Mouse (Mus musculus) MEL (cell line): ENCODE results near the gene Mgat5. TPM values are rescaled to one million over a fixed set of nuclear protein-coding genes. Genes with fewer than 3 reads are reported as not detected.

ENCODE experiments used
- DNase-seq: peaks from one replicate; pipeline ENCODE4 v3.0.0; 2011; ENCODE audit warnings: low read depth, low spot score
- H3K27ac ChIP-seq: 2 replicates; pipeline ENCODE4 v1.5.1; 2012; ENCODE audit warnings: low read depth, mild to moderate bottlenecking, control low read depth, low read length, moderate library complexity; ENCODE audit not compliant: control insufficient read depth
- H3K27me3 ChIP-seq, 2 experiments: fragments of 150-350 bp in 1 of 2; sonication (generic) in 1 of 2; 2 replicates each; pipeline ENCODE4 v1.6.1; 2012; ENCODE audit warnings: low read length in 2 of 2, mild to moderate bottlenecking in 2 of 2, improper control_type of control experiment in 1 of 2, moderate library complexity in 1 of 2; ENCODE audit not compliant: insufficient read depth in 2 of 2, control insufficient read depth in 1 of 2
- H3K36me3 ChIP-seq, 2 experiments: 2 replicates each; pipeline ENCODE4 v1.6.1; 2012 to 2014; ENCODE audit warnings: low read length in 2 of 2, improper control_type of control experiment in 1 of 2, inconsistent platforms in 1 of 2, mild to moderate bottlenecking in 1 of 2; ENCODE audit not compliant: insufficient read depth in 2 of 2, control insufficient read depth in 1 of 2
- H3K4me1 ChIP-seq, 2 experiments: fragments of 150-350 bp in 1 of 2; sonication (generic) in 1 of 2; 2 replicates each; pipeline ENCODE4 v1.6.1; 2012; ENCODE audit warnings: low read length in 2 of 2, improper control_type of control experiment in 1 of 2, mild to moderate bottlenecking in 1 of 2; ENCODE audit not compliant: insufficient read depth in 2 of 2, control insufficient read depth in 1 of 2
- H3K4me3 ChIP-seq, 2 experiments: fragments of 150-350 bp in 1 of 2; sonication (generic) in 1 of 2; 2 replicates each; pipeline ENCODE4 v1.5.1; 2012; ENCODE audit warnings: low read depth in 2 of 2, low read length in 2 of 2, mild to moderate bottlenecking in 2 of 2, moderate library complexity in 2 of 2, control low read depth in 1 of 2, improper control_type of control experiment in 1 of 2; ENCODE audit not compliant: control insufficient read depth in 1 of 2, insufficient read depth in 1 of 2
- H3K79me2 ChIP-seq: 2 replicates; pipeline ENCODE4 v1.6.1; 2012; ENCODE audit warnings: mild to moderate bottlenecking, low read length, moderate library complexity; ENCODE audit not compliant: control insufficient read depth, poor library complexity, insufficient read depth
- H3K9ac ChIP-seq: 2 replicates; pipeline ENCODE4 v1.6.1; 2012; ENCODE audit warnings: low read depth, mild to moderate bottlenecking, control low read depth, low read length, moderate library complexity; ENCODE audit not compliant: control insufficient read depth, poor library complexity, severe bottlenecking
- H3K9me3 ChIP-seq: fragments of 150-350 bp; sonication (generic); replicated peaks from 2 replicates; pipeline ENCODE4 v1.6.1; 2012; ENCODE audit warnings: mild to moderate bottlenecking, low read length, improper control_type of control experiment, moderate library complexity; ENCODE audit not compliant: insufficient read depth
- BHLHE40 ChIP-seq: IDR thresholded peaks from 2 replicates; pipeline ENCODE4 v1.6.1; 2012; ENCODE audit warnings: low read depth, mild to moderate bottlenecking, inconsistent platforms, low read length, improper control_type of control experiment, borderline replicate concordance
- CTCF ChIP-seq, 3 experiments: IDR thresholded peaks in 2 of 3; conservative IDR thresholded peaks in 1 of 3; 2 replicates each; pipeline ENCODE4 v1.5.1; 2011 to 2012; ENCODE audit warnings: low read length in 3 of 3, low read depth in 2 of 3, mild to moderate bottlenecking in 2 of 3, improper control_type of control experiment in 1 of 3, inconsistent platforms in 1 of 3, mixed read lengths in 1 of 3, moderate library complexity in 1 of 3; ENCODE audit not compliant: control insufficient read depth in 1 of 3, insufficient read depth in 1 of 3, poor library complexity in 1 of 3, severe bottlenecking in 1 of 3
- ELF1 ChIP-seq: IDR thresholded peaks from 2 replicates; pipeline ENCODE4 v1.6.1; 2014; ENCODE audit warnings: low read depth, mild to moderate bottlenecking, inconsistent platforms, low read length, improper control_type of control experiment, moderate library complexity
- EP300 ChIP-seq, 2 experiments: IDR thresholded peaks; 2 replicates each; pipeline ENCODE4 v1.6.1; 2011; ENCODE audit warnings: improper control_type of control experiment in 2 of 2, low read length in 2 of 2, low read depth in 1 of 2, mild to moderate bottlenecking in 1 of 2
- ETS1 ChIP-seq: IDR thresholded peaks from 2 replicates; pipeline ENCODE4 v1.6.1; 2012; ENCODE audit warnings: low read depth, mild to moderate bottlenecking, inconsistent platforms, low read length, improper control_type of control experiment, moderate library complexity
- JUND ChIP-seq: IDR thresholded peaks from 2 replicates; pipeline ENCODE4 v1.6.1; 2011; ENCODE audit warnings: low read depth, mild to moderate bottlenecking, improper control_type of control experiment, low read length
- MAZ ChIP-seq: IDR thresholded peaks from 2 replicates; pipeline ENCODE4 v1.6.1; 2012; ENCODE audit warnings: low read depth, mild to moderate bottlenecking, inconsistent platforms, low read length, improper control_type of control experiment
- MEF2A ChIP-seq: IDR thresholded peaks from 2 replicates; pipeline ENCODE4 v1.6.1; 2014; ENCODE audit warnings: low read depth, mild to moderate bottlenecking, inconsistent platforms, low read length, improper control_type of control experiment; ENCODE audit not compliant: poor library complexity, insufficient replicate concordance, severe bottlenecking; ENCODE audit errors: extremely low read depth
- MXI1 ChIP-seq: IDR thresholded peaks from 2 replicates; pipeline ENCODE4 v1.6.1; 2011; ENCODE audit warnings: mild to moderate bottlenecking, low read depth, low read length, improper control_type of control experiment
- MYB ChIP-seq: IDR thresholded peaks from 2 replicates; pipeline ENCODE4 v1.6.1; 2011; ENCODE audit warnings: mild to moderate bottlenecking, low read depth, low read length, improper control_type of control experiment
- MYC ChIP-seq: IDR thresholded peaks from 2 replicates; pipeline ENCODE4 v1.6.1; 2011; ENCODE audit warnings: low read depth, mild to moderate bottlenecking, low read length, improper control_type of control experiment, moderate library complexity
- NELFE ChIP-seq: IDR thresholded peaks from 2 replicates; pipeline ENCODE4 v1.6.1; 2011; ENCODE audit warnings: low read depth, low read length, improper control_type of control experiment
- NRF1 ChIP-seq: IDR thresholded peaks from 2 replicates; pipeline ENCODE4 v1.6.1; 2014; ENCODE audit warnings: low read depth, mild to moderate bottlenecking, inconsistent platforms, low read length, improper control_type of control experiment, moderate library complexity; ENCODE audit not compliant: poor library complexity, insufficient read depth, severe bottlenecking
- POLR2A ChIP-seq, 2 experiments: IDR thresholded peaks; 2 replicates each; pipeline ENCODE4 v1.6.1; 2011 to 2012; ENCODE audit warnings: low read length in 2 of 2, mild to moderate bottlenecking in 2 of 2, control low read depth in 1 of 2, improper control_type of control experiment in 1 of 2, low read depth in 1 of 2, moderate library complexity in 1 of 2; ENCODE audit not compliant: control insufficient read depth in 1 of 2, insufficient read depth in 1 of 2, poor library complexity in 1 of 2
- RCOR1 ChIP-seq: IDR thresholded peaks from 2 replicates; pipeline ENCODE4 v1.6.1; 2012; ENCODE audit warnings: low read depth, mild to moderate bottlenecking, inconsistent platforms, low read length, improper control_type of control experiment
- SIN3A ChIP-seq: IDR thresholded peaks from 2 replicates; pipeline ENCODE4 v1.6.1; 2012; ENCODE audit warnings: low read length, improper control_type of control experiment, inconsistent platforms
- TAL1 ChIP-seq: IDR thresholded peaks from 2 replicates; pipeline ENCODE4 v1.6.1; 2012; ENCODE audit warnings: mild to moderate bottlenecking, inconsistent platforms, low read length, moderate library complexity, mixed read lengths
- TBP ChIP-seq: IDR thresholded peaks from 2 replicates; pipeline ENCODE4 v1.8.0; 2011; ENCODE audit warnings: low read depth, low read length, improper control_type of control experiment
- TCF12 ChIP-seq: IDR thresholded peaks from 2 replicates; pipeline ENCODE4 v1.6.1; 2014; ENCODE audit warnings: low read depth, mild to moderate bottlenecking, inconsistent platforms, low read length, improper control_type of control experiment, moderate library complexity
- USF1 ChIP-seq: IDR thresholded peaks from 2 replicates; pipeline ENCODE4 v1.6.1; 2014; ENCODE audit warnings: low read depth, mild to moderate bottlenecking, inconsistent platforms, low read length, improper control_type of control experiment, moderate library complexity
- USF2 ChIP-seq, 2 experiments: IDR thresholded peaks; 2 replicates each; pipeline ENCODE4 v1.6.1; 2011 to 2012; ENCODE audit warnings: improper control_type of control experiment in 2 of 2, low read length in 2 of 2, borderline replicate concordance in 1 of 2, inconsistent platforms in 1 of 2, low read depth in 1 of 2, mild to moderate bottlenecking in 1 of 2; ENCODE audit not compliant: insufficient read depth in 1 of 2
- ZMIZ1 ChIP-seq: IDR thresholded peaks from 2 replicates; pipeline ENCODE4 v1.6.1; 2012; ENCODE audit warnings: low read depth, mild to moderate bottlenecking, inconsistent platforms, low read length, improper control_type of control experiment, moderate library complexity
- polyA plus RNA-seq, 2 experiments: library from polyadenylated mRNA; stranded (reverse) in 1 of 2; unstranded in 1 of 2; fragments of >175 nt in 1 of 2; fragments of >200 nt in 1 of 2; gene quantifications; 2 replicates each; pipeline versions ENCODE4 v1.2.1 to v1.2.4; 2012; ENCODE audit warnings: low replicate concordance in 2 of 2, low read depth in 1 of 2; ENCODE audit not compliant: insufficient read length in 2 of 2, insufficient read depth in 1 of 2, missing spikeins in 1 of 2
- total RNA-seq: library from RNA; depleted of rRNA; stranded (reverse); fragments of 300-350 nt; gene quantifications from 2 replicates; pipeline ENCODE4 v1.2.3, GENCODE M21; 2012

Gene Mgat5
- total and polyA plus RNA-seq, 3 experiments = 6.9 to 9.5 TPM; not detected in 1

DNA sequence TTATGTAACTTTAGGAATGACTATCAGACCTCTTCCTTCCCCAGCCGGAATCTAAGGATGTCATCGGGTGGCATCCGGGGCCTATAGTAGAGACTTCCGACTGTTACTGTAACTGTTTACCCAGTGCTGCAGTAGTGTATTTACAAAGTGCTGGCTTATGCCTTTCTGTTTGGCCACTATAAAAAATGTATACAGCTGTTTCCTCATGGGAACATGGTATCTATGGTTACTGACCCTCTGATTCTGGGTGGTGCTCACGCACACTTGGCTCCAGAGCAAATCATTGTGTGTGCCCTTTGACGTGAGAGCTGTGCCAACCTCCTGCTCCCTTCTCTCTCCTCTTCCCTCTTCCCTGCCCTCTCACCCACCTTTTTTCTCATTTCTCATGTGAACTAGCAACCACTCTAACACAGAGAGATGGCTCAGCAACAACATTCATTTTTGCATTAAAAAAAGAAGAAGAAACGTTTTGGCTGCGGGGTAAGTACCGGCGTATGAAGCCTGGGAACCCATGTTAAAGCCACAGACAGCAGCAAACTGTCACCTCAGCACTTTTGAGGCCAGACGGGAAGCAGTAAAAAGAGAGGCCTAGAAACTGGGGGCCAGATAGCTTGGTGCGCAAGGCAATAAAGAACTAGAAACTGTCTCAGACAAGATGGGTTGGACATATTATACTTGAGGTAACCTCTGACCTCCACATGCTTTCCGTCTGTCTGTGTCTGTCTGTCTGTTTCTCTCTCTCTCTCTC, 65.6 kb downstream of the Mgat5 start:
- DNase-seq = no peak
- Histone ChIP-seq H3K4me3 (no peak overlapping the region), H3K4me1 (no peaks in the 10 kb centered on the region), H3K9me3 (no peaks in the 10 kb centered on the region), H3K9ac (no peak overlapping the region), H3K27ac (no peak overlapping the region), H3K36me3 (no peaks in the 10 kb centered on the region), H3K79me2 (no peaks in the 10 kb centered on the region), H3K27me3 (no peaks in the 10 kb centered on the region)
- no peak for TF ChIP-seq TAL1
- TF ChIP-seq RCOR1 = no peak
- TF ChIP-seq NRF1 = no peak
- no peak for TF ChIP-seq ELF1
- no peak for TF ChIP-seq NELFE
- TF ChIP-seq CTCF (IDR thresholded peaks at IDR 0.05 in 2 of 3, conservative IDR thresholded peaks at IDR 0.05 in 1 of 3; ENCODE audit: control insufficient read depth in 1 of 3, insufficient read depth in 1 of 3, low read depth in 2 of 3, low read length in 3 of 3, poor library complexity in 1 of 3, severe bottlenecking in 1 of 3) = no peak
- no peak for TF ChIP-seq MYC
- TF ChIP-seq MXI1 = no peak
- TF ChIP-seq JUND = no peak
- TF ChIP-seq TBP = no peak
- TF ChIP-seq ZMIZ1 = no peak
- no peak for TF ChIP-seq USF1
- no peak for TF ChIP-seq MAZ
- TF ChIP-seq EP300 (IDR thresholded peaks at IDR 0.05; ENCODE audit: low read depth in 1 of 2, low read length in 2 of 2) = no peak
- TF ChIP-seq ETS1 = no peak
- TF ChIP-seq MYB = no peak
- no peak for TF ChIP-seq POLR2A (IDR thresholded peaks at IDR 0.05; ENCODE audit: control insufficient read depth in 1 of 2, insufficient read depth in 1 of 2, low read depth in 1 of 2, low read length in 2 of 2, poor library complexity in 1 of 2)
- TF ChIP-seq MEF2A = no peak
- no peak for TF ChIP-seq USF2 (IDR thresholded peaks at IDR 0.05; ENCODE audit: borderline replicate concordance in 1 of 2, insufficient read depth in 1 of 2, low read depth in 1 of 2, low read length in 2 of 2)
- TF ChIP-seq SIN3A = no peak

DNA sequence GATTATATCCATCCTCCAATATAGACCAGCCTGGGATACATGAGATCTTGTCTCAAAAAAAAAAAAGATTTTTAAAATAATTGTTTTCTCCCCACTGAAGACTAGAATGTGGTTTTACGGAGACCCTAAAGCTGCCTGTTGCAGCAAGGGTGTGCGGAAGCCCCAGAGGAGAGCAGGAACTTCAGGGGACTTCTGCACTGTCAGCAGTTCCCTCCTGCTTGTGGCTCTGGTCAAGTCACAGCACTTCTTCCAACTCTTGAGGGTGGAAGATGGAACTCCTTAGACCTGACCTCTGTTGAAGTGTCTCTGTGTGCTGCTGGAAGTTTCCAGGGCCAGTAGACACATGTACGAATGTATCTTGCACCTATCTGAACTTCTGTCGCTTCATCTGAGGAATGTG, 66.3 kb downstream of the Mgat5 start:
- Histone ChIP-seq H3K4me1 (no peaks in the 10 kb centered on the region), H3K79me2 (no peaks in the 10 kb centered on the region), H3K9me3 (no peaks in the 10 kb centered on the region), H3K27ac (no peak overlapping the region), H3K9ac (no peak overlapping the region), H3K36me3 (no peaks in the 10 kb centered on the region), H3K27me3 (no peaks in the 10 kb centered on the region), H3K4me3 (no peak overlapping the region)
- TF ChIP-seq TCF12 = no peak
- TF ChIP-seq BHLHE40 = no peak
- TF ChIP-seq NRF1 = no peak
- no peak for DNase-seq
